Mouse (Mus musculus) midbrain, embryonic 10.5 days (tissue): Measurements from ENCODE around the gene Dram1. TPM values are rescaled to one million over a fixed set of nuclear protein-coding genes. Genes with fewer than 3 reads are reported as not detected.

Experiments
- DNase-seq: peaks from one replicate; pipeline ENCODE4 v3.0.0-alpha.2; 2017; ENCODE audit warnings: low spot score
- H3K27ac ChIP-seq: fragments of 300-500 bp; sonication (generic); replicated peaks from 2 replicates; pipeline ENCODE4 v1.5.1; 2016; ENCODE audit warnings: mild to moderate bottlenecking
- H3K27me3 ChIP-seq: fragments of 300-500 bp; sonication (generic); 2 replicates; pipeline ENCODE4 v1.6.1; 2016; ENCODE audit warnings: low read depth, mild to moderate bottlenecking; ENCODE audit not compliant: poor library complexity, severe bottlenecking
- H3K36me3 ChIP-seq: fragments of 300-500 bp; sonication (generic); 2 replicates; pipeline ENCODE4 v1.6.1; 2016; ENCODE audit warnings: mild to moderate bottlenecking, moderate library complexity
- H3K4me1 ChIP-seq: fragments of 300-500 bp; sonication (generic); 2 replicates; pipeline ENCODE4 v1.6.1; 2016
- H3K4me3 ChIP-seq: fragments of 300-500 bp; sonication (generic); 2 replicates; pipeline ENCODE4 v1.5.1; 2016; ENCODE audit warnings: mild to moderate bottlenecking, moderate library complexity
- H3K9me3 ChIP-seq: fragments of 300-500 bp; sonication (generic); replicated peaks from 2 replicates; pipeline ENCODE4 v1.6.1; 2016; ENCODE audit warnings: mild to moderate bottlenecking
- WGBS: fragments of 180-500 bp; shearing (Covaris S2); methylation state at CpG from one replicate; pipeline ENCODE4 v1.1.7; 2016; 5-methylcytosine and 5-hydroxymethylcytosine counted together
- polyA plus RNA-seq: library from polyadenylated mRNA; unstranded; fragments of >200 nt; fragmentation: Nextera tagmentation; extraction: Ambion mirVana; gene quantifications from 2 replicates; pipeline ENCODE4 v1.2.1, GENCODE M21; 2016

Gene Dram1
- polyA plus RNA-seq, 1 experiment from 2014 or later: 0.28 TPM

DNA sequence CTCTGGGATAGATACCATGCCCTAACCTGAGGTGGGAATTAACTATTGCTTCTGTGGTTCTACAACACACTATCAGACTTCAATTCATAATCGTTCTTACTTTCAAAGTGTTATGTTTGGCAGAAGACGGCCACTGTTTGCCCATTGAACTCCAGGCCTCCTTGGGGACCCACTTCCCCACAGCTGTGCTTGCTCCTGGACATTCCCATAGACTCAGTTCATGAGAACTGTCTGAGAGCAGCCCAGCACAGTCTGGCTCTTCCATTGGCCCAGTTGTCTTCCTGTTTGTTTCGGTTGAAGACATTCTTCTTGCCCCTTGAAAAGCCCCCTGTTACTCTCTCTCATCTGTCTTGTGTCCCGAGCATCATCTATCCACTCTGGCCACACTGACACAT is 50.8 kb downstream of the Dram1 start:
- 76% methylated on average over 4 of the region's 4 CpGs for WGBS

DNA sequence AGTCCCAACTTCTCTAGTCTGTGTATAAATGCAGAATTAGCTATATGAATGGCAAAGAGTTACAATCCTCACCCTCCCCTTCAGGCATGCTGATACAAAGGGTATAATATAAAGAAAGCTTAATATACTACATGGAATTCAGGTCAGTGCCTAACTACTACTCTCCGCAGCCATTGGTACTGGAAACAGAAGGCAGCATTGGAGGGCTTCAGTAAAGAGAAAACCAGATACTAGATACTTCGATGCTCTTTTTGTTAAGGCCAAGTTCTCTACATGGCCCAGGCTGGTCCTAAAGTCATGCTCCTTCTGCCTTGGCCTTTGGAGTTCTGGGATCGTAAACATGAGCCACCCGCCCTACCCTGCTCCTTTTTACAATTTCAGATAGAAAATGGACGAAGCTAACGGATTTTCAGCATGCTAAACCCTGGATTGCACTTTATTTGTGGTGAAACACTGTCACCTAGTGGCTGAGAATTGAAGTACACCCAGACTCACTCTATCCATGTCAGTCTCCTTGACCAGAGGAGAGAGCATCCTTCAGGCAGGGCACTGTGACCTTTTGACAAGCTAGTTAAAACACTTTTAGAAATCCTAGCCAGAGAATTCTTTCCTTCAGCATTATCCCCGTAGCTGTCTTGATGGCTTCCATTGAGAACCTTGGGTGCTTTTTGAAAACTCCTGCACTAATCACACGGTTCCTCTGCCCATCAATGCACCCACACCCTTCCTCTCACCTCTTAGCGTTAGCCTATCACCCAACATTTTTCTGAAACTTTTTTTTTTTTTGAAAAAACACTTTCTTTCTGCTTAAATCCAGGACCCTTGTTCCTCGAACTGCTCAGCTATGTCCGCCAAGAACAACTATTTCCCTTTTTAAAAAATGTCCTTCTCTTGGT is 51.5 kb downstream of the Dram1 start:
- Histone ChIP-seq H3K9me3 (no peaks in the 10 kb centered on the region), H3K27ac (peak overlapping the region; percentile 63; the same call in 1 of the 2 replicates), H3K4me3 (0 out of 2 replicates have a peak overlapping the region, but pooled peaks have one; percentile 20), H3K4me1 (0 out of 2 replicates have a peak, but pooled peaks cover 3% of the 10 kb centered on the region), H3K27me3 (0 out of 2 replicates have a peak, but pooled peaks cover 5% of the 10 kb centered on the region), H3K36me3 (no peaks in the 10 kb centered on the region)
- WGBS: 52% methylated on average over 11 of the region's 11 CpGs
- peak; percentile 71 for DNase-seq

More for the DNA sequence above, 50.8 kb downstream of the Dram1 start:
- no peak overlapping the region for H3K4me3 ChIP-seq
- H3K27me3 ChIP-seq: 0 out of 2 replicates have a peak, but pooled peaks cover 5% of the 10 kb centered on the region
- 0 out of 2 replicates have a peak, but pooled peaks cover 3% of the 10 kb centered on the region for H3K4me1 ChIP-seq
- H3K9me3 ChIP-seq: no peaks in the 10 kb centered on the region
- no peak overlapping the region for H3K27ac ChIP-seq
- no peaks in the 10 kb centered on the region for H3K36me3 ChIP-seq
- DNase-seq: no peak

DNA sequence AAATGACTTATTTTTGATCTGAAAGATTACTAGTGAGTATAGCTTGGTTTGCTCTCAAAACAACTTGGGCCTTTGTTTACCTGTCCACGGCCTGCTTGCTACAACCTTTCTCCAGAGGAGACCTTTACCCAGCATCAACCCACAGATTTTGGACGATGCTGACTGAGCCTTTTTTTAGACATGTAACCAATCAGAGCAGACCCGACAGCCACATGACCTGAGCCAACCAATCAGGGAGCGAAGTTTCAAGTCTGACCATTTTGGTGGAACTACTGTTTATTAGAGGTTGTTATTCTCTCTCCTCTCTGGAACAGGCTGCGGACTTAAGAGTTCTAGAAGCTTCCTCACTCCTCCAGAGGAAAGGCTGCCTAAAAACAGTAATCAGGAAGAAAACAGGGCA is 57.1 kb downstream of the Dram1 start:
- WGBS: 86% methylated on average over 5 of the region's 5 CpGs
- Histone ChIP-seq H3K36me3 (no peaks in the 10 kb centered on the region), H3K4me3 (no peak overlapping the region), H3K9me3 (no peaks in the 10 kb centered on the region), H3K27me3 (0 out of 2 replicates have a peak, but pooled peaks cover 3% of the 10 kb centered on the region), H3K4me1 (peaks cover 6% of the 10 kb centered on the region; the same call in 1 of the 2 replicates), H3K27ac (no peak overlapping the region)
- no peak for DNase-seq

DNA sequence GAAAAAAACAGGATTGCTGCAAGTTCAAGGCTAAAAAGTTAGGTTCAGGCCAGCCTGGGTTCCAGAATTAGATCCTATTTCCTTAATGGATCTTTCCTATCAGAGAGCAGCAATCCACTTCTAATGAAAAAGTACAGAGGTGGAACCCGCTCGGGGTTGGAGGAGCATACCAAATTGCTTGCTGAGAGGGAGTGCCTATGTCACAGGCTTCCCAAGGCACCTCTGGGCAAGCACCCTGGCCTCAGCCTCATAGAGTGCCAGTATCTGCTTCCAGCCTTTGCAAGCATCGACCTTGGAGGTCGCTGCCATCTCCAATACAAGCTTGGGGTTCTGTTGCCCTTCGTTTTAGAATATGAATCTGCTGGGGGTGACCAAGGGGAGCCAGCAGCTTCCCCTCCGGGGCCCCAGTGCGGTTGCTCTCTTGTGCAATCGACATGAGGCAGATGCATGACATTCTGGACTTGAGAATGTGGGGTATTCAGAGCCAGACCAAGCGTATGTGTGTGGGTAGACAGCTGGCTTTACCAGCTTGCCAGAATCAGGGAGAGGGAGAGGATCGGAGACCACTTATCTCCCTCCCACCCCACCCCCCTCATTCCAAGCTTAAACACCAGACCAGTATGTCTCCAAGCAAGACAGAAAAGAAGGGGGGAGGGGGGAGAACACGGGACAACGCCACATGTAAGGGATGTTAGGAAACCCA is 58.0 kb downstream of the Dram1 start:
- DNase-seq: no peak
- Histone ChIP-seq H3K9me3 (no peaks in the 10 kb centered on the region), H3K27ac (0 out of 2 replicates have a peak overlapping the region, but pooled peaks have one; percentile 24), H3K4me1 (peaks cover 4% of the 10 kb centered on the region; the same call in 1 of the 2 replicates), H3K36me3 (no peaks in the 10 kb centered on the region), H3K27me3 (no peaks in the 10 kb centered on the region), H3K4me3 (no peak overlapping the region)
- WGBS: 86% methylated on average over 12 of the region's 12 CpGs

DNA sequence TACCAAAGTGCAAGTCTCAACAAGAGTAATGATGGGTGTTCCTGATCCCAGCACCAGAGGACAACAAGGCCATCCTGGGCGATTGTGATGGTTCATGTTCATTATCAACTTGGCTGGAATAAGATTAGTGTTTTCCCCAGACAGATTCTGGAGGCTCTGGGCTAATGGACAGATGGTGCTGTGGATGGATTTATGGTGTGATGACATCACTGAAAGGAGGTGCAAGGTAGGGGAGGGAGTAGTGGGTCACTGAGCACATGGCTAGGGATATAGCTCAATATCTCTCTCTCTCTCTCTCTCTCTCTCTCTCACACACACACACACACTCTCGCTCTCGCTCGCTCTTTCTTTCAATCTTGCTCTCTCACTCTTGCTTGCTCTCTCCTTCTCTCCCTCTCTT is 60.7 kb downstream of the Dram1 start:
- no peak for DNase-seq
- Histone ChIP-seq H3K9me3 (no peaks in the 10 kb centered on the region), H3K27me3 (no peaks in the 10 kb centered on the region), H3K4me3 (no peak overlapping the region), H3K27ac (no peak overlapping the region), H3K4me1 (peaks cover 4% of the 10 kb centered on the region; the same call in 1 of the 2 replicates), H3K36me3 (no peaks in the 10 kb centered on the region)
- 81% methylated on average over 4 of the region's 4 CpGs for WGBS

DNA sequence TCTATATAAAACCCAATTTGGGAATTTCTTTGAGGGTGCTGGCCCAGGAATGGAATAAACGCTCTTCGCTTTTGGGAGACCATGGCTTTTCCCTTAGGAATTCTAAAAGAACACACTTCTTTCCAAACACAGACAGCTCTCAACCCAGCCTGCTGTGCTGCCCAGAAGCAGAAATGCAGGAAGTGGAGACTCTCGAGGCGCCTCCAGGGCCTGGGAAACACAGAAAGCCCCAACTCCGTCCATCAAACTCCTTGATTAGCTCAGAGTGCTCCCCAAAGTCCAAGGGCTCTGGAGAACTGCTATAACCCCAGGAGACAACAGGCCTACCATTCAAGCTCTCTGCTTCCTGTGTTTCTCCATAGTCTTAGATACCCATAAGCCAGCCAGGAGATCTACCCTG is 61.7 kb downstream of the Dram1 start:
- Histone ChIP-seq H3K4me1 (peaks cover 4% of the 10 kb centered on the region; the same call in 1 of the 2 replicates), H3K4me3 (no peak overlapping the region), H3K27me3 (no peaks in the 10 kb centered on the region), H3K9me3 (no peaks in the 10 kb centered on the region), H3K36me3 (no peaks in the 10 kb centered on the region), H3K27ac (no peak overlapping the region)
- DNase-seq: no peak
- 84% methylated on average over 5 of the region's 5 CpGs for WGBS

DNA sequence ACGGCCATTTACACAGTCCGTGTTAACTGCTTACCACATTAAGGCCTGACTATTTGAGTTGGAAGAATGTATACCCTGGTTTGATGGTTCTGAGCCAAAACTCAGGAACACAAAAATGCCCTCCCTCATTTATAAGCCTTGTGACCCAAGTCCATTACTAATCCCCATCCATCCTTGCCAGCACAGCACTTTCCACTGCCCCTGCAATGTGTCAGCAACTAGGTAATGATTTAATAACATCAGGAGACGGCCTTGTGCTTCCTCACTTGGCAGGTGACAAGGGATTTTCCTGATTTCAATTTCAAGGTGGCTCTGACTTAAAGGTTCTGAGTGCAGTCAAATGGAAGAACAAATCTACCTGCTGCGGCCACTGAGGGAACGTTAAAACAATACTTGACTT is 64.0 kb downstream of the Dram1 start:
- WGBS: 92% methylated on average over 5 of the region's 5 CpGs
- H3K27me3 ChIP-seq: no peaks in the 10 kb centered on the region

DNA sequence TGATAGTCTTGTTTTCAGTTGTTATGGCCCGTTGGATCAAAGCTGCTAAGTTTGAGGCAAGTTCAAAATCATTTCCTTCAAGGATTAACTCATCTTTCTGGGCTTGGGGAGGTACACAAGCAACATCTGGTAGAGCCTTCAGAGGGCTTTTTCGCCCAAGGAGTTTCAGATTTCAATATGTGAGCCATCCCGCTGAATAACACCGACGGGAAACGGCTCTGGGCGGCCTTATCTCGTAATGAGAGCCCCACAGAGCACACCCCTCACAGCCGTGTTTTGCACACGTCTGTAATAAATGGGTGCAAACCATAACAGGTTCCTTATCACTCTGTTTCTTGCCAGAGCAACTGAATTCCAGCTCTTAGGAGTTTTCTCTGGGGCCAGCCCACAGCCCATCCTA is 69.0 kb downstream of the Dram1 start:
- Histone ChIP-seq H3K36me3 (no peaks in the 10 kb centered on the region), H3K4me1 (no peaks in the 10 kb centered on the region), H3K27me3 (no peaks in the 10 kb centered on the region), H3K9me3 (no peaks in the 10 kb centered on the region), H3K27ac (no peak overlapping the region), H3K4me3 (no peak overlapping the region)
- WGBS: 90% methylated on average over 10 of the region's 10 CpGs
- no peak for DNase-seq

More for the DNA sequence above, 64.0 kb downstream of the Dram1 start:
- no peaks in the 10 kb centered on the region for H3K9me3 ChIP-seq
- H3K4me1 ChIP-seq: no peaks in the 10 kb centered on the region
- no peak overlapping the region for H3K27ac ChIP-seq
- no peak for DNase-seq
- H3K4me3 ChIP-seq: no peak overlapping the region
- no peaks in the 10 kb centered on the region for H3K36me3 ChIP-seq

DNA sequence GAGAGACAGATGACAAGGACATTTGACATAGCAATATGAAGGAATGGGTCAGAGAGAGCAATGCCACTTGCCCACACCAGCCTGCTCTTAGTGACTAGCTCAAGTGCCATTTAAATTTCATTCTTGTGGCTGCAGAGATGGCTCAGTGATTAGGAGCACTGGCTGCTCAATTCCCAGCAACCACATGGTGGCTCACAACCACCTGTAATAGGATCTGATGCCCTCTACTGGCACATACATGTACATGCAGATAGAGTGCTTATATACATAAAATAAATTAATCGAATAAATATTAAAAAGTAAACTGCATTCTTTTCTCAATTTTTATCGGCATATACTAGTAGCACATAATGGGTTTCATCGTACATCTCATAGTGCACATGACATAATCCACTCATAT is 72.6 kb downstream of the Dram1 start:
- Histone ChIP-seq H3K36me3 (no peaks in the 10 kb centered on the region), H3K27me3 (no peaks in the 10 kb centered on the region), H3K27ac (no peak overlapping the region), H3K9me3 (no peaks in the 10 kb centered on the region), H3K4me3 (no peak overlapping the region), H3K4me1 (no peaks in the 10 kb centered on the region)
- DNase-seq: no peak
- WGBS: 96% methylated on average over 3 of the region's 3 CpGs

DNA sequence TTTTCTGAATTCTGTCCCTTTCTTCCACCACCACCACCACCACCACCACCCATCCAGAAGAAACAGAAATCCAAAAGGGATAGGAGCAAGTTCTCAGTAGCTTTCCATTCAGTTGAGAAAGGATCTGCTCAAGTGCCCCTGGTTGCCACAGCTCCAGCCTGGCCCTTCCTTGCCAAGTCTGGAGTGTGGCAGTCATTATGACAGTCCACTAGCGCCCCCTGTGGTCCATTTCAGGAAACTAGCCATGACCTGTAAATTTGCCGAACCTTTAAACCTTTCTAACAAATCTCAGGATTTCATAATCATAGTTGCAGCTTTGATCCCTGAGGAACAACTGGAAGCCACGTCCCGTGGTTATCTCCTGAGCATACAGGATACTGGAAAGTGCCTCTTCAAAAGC is 74.6 kb downstream of the Dram1 start:
- no peaks in the 10 kb centered on the region for H3K36me3 ChIP-seq
- no peaks in the 10 kb centered on the region for H3K4me1 ChIP-seq
- H3K27ac ChIP-seq: no peak overlapping the region
- no peak overlapping the region for H3K4me3 ChIP-seq
- WGBS: 12% methylated on average over 4 of the region's 4 CpGs
- no peaks in the 10 kb centered on the region for H3K9me3 ChIP-seq
- peak; percentile 68 for DNase-seq
- H3K27me3 ChIP-seq: no peaks in the 10 kb centered on the region

DNA sequence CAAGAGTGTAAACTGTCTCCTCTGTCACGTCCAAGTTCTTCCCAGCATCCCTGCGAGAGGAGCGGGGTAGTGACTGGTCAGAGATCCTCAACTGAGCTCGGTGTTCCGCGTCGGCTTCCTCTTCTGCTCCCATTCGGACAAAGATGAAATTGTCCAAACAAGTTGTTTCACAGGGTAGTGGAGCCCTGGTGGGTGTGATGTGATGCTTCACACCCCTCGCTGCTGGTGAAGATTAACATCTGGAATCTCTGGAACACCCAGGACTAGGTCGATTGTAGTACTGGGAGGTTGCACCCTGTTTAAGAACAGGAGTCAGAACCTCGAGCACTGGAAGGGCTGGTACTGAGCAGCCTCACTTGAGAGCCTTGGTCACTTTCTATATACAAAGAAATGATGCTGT is 75.8 kb downstream of the Dram1 start:
- DNase-seq: no peak
- Histone ChIP-seq H3K9me3 (no peaks in the 10 kb centered on the region), H3K4me1 (no peaks in the 10 kb centered on the region), H3K36me3 (no peaks in the 10 kb centered on the region), H3K27me3 (no peaks in the 10 kb centered on the region), H3K27ac (no peak overlapping the region), H3K4me3 (no peak overlapping the region)
- 85% methylated on average over 11 of the region's 11 CpGs for WGBS

DNA sequence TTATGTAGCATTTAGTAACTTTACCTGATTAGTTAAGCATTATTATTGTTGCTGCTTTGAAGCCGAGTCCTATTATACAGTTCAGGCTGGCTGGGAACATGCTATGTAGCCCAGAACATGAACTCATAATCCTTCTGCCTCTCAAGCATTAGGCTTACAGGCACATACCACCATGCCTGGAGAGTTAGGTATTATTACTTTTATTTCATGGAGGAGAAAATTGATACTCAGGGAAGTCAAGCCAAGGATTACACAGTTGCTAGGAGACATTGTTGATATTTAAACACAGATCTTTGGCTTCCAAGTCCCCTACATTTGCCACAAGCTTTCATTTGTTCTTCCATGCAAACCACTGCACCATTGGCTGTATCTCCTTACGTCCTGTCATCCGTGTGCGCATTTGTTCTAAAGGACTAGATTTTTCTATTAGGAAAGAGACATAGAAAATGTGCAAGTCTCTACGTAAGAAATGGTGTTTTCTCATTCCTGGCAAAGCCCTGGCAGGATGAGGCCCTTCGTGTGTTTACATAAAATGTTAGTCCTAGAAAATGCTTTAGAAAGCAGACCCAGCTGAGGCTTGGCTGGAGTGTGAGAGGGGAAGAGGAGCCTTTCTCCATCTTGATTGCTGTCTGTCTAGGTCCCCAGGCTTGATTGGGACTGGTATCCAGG is 76.9 kb downstream of the Dram1 start:
- H3K27me3 ChIP-seq: no peaks in the 10 kb centered on the region
- H3K27ac ChIP-seq: no peak overlapping the region
- no peak overlapping the region for H3K4me3 ChIP-seq
- no peaks in the 10 kb centered on the region for H3K36me3 ChIP-seq
- DNase-seq: no peak
- H3K4me1 ChIP-seq: no peaks in the 10 kb centered on the region
- WGBS: 86% methylated on average over 6 of the region's 6 CpGs
- no peaks in the 10 kb centered on the region for H3K9me3 ChIP-seq
